Mouse (Mus musculus): ENCODE measurements at regions not wholly inside any gene's neighbourhood (a gene's known extent, or its start where the extent isn't known, plus 50 kb on each side); places are given as distances from the start of the nearest gene placed in this dataset.

- TF ChIP-seq EP300 (IDR thresholded peaks at IDR 0.05; ENCODE audit: low read depth) (no peak), CTCF (IDR thresholded peaks at IDR 0.05; ENCODE audit: low read depth) (no peak)
- no peaks in the 10 kb centered on the region for H3K9me3 ChIP-seq (ENCODE audit: control insufficient read depth, low read length)
- H3K4me3 ChIP-seq (ENCODE audit: insufficient read depth in 1 of 2, low read depth in 2 of 2, low read length in 2 of 2): no peak overlapping the region
- no peak overlapping the region for H3K27ac ChIP-seq
- WGBS (ENCODE audit: insufficient replicate concordance): 22% methylated on average over 2 of the region's 2 CpGs
- H3K27me3 ChIP-seq (ENCODE audit: control insufficient read depth, insufficient read depth, low read length): no peaks in the 10 kb centered on the region
- no peaks in the 10 kb centered on the region for H3K36me3 ChIP-seq (replicated peaks; ENCODE audit: control insufficient read depth, insufficient read depth, low read depth)
- no peak overlapping the region for H3K4me2 ChIP-seq (ENCODE audit: low read depth)
- DNase-seq (ENCODE audit: low read depth in 3 of 3, low spot score in 3 of 3) (no peak), ATAC-seq (ENCODE audit: insufficient read depth) (no peak)
- H3K9ac ChIP-seq (replicated peaks): no peak overlapping the region
- no peaks in the 10 kb centered on the region for H3K4me1 ChIP-seq (replicated peaks; ENCODE audit: control insufficient read depth in 2 of 2, insufficient read depth in 2 of 2, low read length in 1 of 2)
Observed at GRCm38 (mm10) chr3:41412698-41413097, 142.8 kb upstream of the Jade1 start.

- H3K4me1 ChIP-seq (replicated peaks; ENCODE audit: control insufficient read depth in 2 of 2, insufficient read depth in 2 of 2, low read length in 1 of 2): no peaks in the 10 kb centered on the region
- no peaks in the 10 kb centered on the region for H3K27me3 ChIP-seq (ENCODE audit: control insufficient read depth, insufficient read depth, low read length)
- 0 out of 4 replicates have a peak overlapping the region, but pooled peaks of 1 of the 2 experiments have one; percentile 21 for H3K4me3 ChIP-seq (ENCODE audit: insufficient read depth in 1 of 2, low read depth in 2 of 2, low read length in 2 of 2)
- peak overlapping the region; percentile 50 for H3K4me2 ChIP-seq (ENCODE audit: low read depth)
- no peak overlapping the region for H3K27ac ChIP-seq
- ATAC-seq (ENCODE audit: insufficient read depth): no peak
- no peak for DNase-seq (ENCODE audit: low read depth in 3 of 3, low spot score in 3 of 3)
- no peak overlapping the region for H3K9ac ChIP-seq (replicated peaks)
- H3K9me3 ChIP-seq (ENCODE audit: control insufficient read depth, low read length): no peaks in the 10 kb centered on the region
- TF ChIP-seq EP300 (IDR thresholded peaks at IDR 0.05; ENCODE audit: low read depth) (no peak), CTCF (IDR thresholded peaks at IDR 0.05; ENCODE audit: low read depth) (peak; percentile 15; the same call in 1 of the 2 replicates)
- 22% methylated on average over 15 of the region's 15 CpGs for WGBS (ENCODE audit: insufficient replicate concordance)
- no peaks in the 10 kb centered on the region for H3K36me3 ChIP-seq (replicated peaks; ENCODE audit: control insufficient read depth, insufficient read depth, low read depth)
Observed at GRCm38 (mm10) chr3:41408821-41409737, 146.5 kb upstream of the Jade1 start.

GRCm38 (mm10) chr3:41408423-41408820 lies 147.1 kb upstream of the Jade1 start:
- 7% methylated on average over 14 of the region's 14 CpGs for WGBS (ENCODE audit: insufficient replicate concordance)
- Histone ChIP-seq H3K36me3 (replicated peaks; ENCODE audit: control insufficient read depth, insufficient read depth, low read depth) (no peaks in the 10 kb centered on the region), H3K9ac (replicated peaks) (no peak overlapping the region), H3K4me1 (replicated peaks; ENCODE audit: control insufficient read depth in 2 of 2, insufficient read depth in 2 of 2, low read length in 1 of 2) (no peaks in the 10 kb centered on the region), H3K9me3 (ENCODE audit: control insufficient read depth, low read length) (no peaks in the 10 kb centered on the region), H3K27ac (no peak overlapping the region), H3K27me3 (ENCODE audit: control insufficient read depth, insufficient read depth, low read length) (no peaks in the 10 kb centered on the region), H3K4me3 (ENCODE audit: insufficient read depth in 1 of 2, low read depth in 2 of 2, low read length in 2 of 2) (0 out of 4 replicates have a peak overlapping the region, but pooled peaks of 1 of the 2 experiments have one; percentile 21), H3K4me2 (ENCODE audit: low read depth) (peak overlapping the region; percentile 50)
- DNase-seq (ENCODE audit: low read depth in 3 of 3, low spot score in 3 of 3) (peak; percentile 9 to 41 (median 19)), ATAC-seq (ENCODE audit: insufficient read depth) (peak; percentile 43; the same call in 1 of the 2 replicates)
- TF ChIP-seq EP300 (IDR thresholded peaks at IDR 0.05; ENCODE audit: low read depth) (no peak), CTCF (IDR thresholded peaks at IDR 0.05; ENCODE audit: low read depth) (no peak)

GRCm38 (mm10) chr3:41407988-41408387 lies 147.5 kb upstream of the Jade1 start:
- Histone ChIP-seq H3K27ac (no peak overlapping the region), H3K4me1 (replicated peaks; ENCODE audit: control insufficient read depth in 2 of 2, insufficient read depth in 2 of 2, low read length in 1 of 2) (no peaks in the 10 kb centered on the region), H3K9ac (replicated peaks) (no peak overlapping the region), H3K4me3 (ENCODE audit: insufficient read depth in 1 of 2, low read depth in 2 of 2, low read length in 2 of 2) (no peak overlapping the region), H3K9me3 (ENCODE audit: control insufficient read depth, low read length) (no peaks in the 10 kb centered on the region), H3K4me2 (ENCODE audit: low read depth) (no peak overlapping the region; the same call in 1 of the 2 replicates), H3K27me3 (ENCODE audit: control insufficient read depth, insufficient read depth, low read length) (no peaks in the 10 kb centered on the region), H3K36me3 (replicated peaks; ENCODE audit: control insufficient read depth, insufficient read depth, low read depth) (no peaks in the 10 kb centered on the region)
- TF ChIP-seq EP300 (IDR thresholded peaks at IDR 0.05; ENCODE audit: low read depth) (no peak), CTCF (IDR thresholded peaks at IDR 0.05; ENCODE audit: low read depth) (no peak)
- 61% methylated on average over 9 of the region's 9 CpGs for WGBS (ENCODE audit: insufficient replicate concordance)
- ATAC-seq (ENCODE audit: insufficient read depth) (no peak), DNase-seq (ENCODE audit: low read depth in 3 of 3, low spot score in 3 of 3) (no peak)

- no peaks in the 10 kb centered on the region for H3K36me3 ChIP-seq (replicated peaks; ENCODE audit: control insufficient read depth, insufficient read depth, low read depth)
- 33% methylated on average over 1 of the region's 1 CpGs for WGBS (ENCODE audit: insufficient replicate concordance)
- no peak for ATAC-seq (ENCODE audit: insufficient read depth)
- H3K4me1 ChIP-seq (replicated peaks; ENCODE audit: control insufficient read depth in 2 of 2, insufficient read depth in 2 of 2, low read length in 1 of 2): no peaks in the 10 kb centered on the region
- H3K27me3 ChIP-seq (ENCODE audit: control insufficient read depth, insufficient read depth, low read length): no peaks in the 10 kb centered on the region
- H3K9me3 ChIP-seq (ENCODE audit: control insufficient read depth, low read length): no peaks in the 10 kb centered on the region
- TF ChIP-seq EP300 (IDR thresholded peaks at IDR 0.05; ENCODE audit: low read depth) (no peak), CTCF (IDR thresholded peaks at IDR 0.05; ENCODE audit: low read depth) (no peak)
- DNase-seq (ENCODE audit: low read depth in 3 of 3, low spot score in 3 of 3): no peak
- H3K4me2 ChIP-seq (ENCODE audit: low read depth): no peak overlapping the region
- H3K27ac ChIP-seq: no peak overlapping the region
- H3K9ac ChIP-seq (replicated peaks): no peak overlapping the region
- no peak overlapping the region for H3K4me3 ChIP-seq (ENCODE audit: insufficient read depth in 1 of 2, low read depth in 2 of 2, low read length in 2 of 2)
Observed at GRCm38 (mm10) chr3:41407520-41407919, 148.0 kb upstream of the Jade1 start.
